Mouse (Mus musculus) spleen, adult 2 months (tissue): ENCODE data around the gene Nupl1.

Experiments
- CTCF ChIP-seq: fragments of 200-500 bp; IDR thresholded peaks from 2 replicates; pipeline ENCODE4 v1.5.1; 2011; ENCODE audit warnings: mild to moderate bottlenecking, inconsistent platforms; ENCODE audit not compliant: insufficient read depth, insufficient read length, insufficient replicate concordance; ENCODE audit errors: extremely low read depth
- POLR2A ChIP-seq: fragments of 200-500 bp; IDR thresholded peaks from 2 replicates; pipeline ENCODE4 v1.6.1; 2011; ENCODE audit warnings: low read depth, low read length, inconsistent platforms

- TF ChIP-seq POLR2A (no peak), CTCF (no peak)
These were observed 98.9 kb downstream of the Nupl1 start for GRCm38 (mm10) chr14:60152373-60152772.
